Mouse (Mus musculus) kidney, adult 18-20 months (tissue): ENCODE data around the gene Lrrn4cl.
"Not testable (repeated sequence)": the region's sequence is repeated elsewhere in the genome, so short reads cannot be mapped to it uniquely, and the experiment has no call there.

Source experiments
- DNase-seq: peaks from one replicate; pipeline ENCODE4 v3.0.0; 2021

Lrrn4cl gene

DNA sequence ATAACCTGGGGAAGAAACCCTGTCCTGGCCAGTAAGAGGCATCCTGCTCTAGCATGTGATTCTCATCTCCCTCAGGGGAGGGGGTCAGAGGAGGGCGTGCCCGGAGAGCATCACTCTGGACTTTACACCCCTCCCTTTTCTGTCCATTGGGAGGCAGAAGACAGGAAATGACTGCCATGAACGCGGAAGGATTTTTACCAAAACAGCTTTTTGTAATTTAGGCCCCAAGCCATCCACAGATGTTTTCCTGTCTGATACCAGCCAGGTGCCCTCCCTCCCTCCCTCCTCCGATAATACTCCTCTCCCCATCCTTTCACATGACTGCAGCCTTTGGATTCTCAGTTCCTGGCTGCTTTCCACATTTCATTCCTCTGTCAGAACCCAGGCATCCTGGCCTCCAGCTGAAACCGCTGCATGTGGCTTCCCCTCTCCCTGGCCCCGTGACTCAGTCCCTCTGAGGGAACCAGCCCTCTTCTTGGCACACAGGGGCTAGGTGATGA, at the start of gene Lrrn4cl:
Gene Lrrn4cl (plus strand): TSS at position 367 of the 500 bp plus-strand sequence.
- DNase-seq, result no peak

DNA sequence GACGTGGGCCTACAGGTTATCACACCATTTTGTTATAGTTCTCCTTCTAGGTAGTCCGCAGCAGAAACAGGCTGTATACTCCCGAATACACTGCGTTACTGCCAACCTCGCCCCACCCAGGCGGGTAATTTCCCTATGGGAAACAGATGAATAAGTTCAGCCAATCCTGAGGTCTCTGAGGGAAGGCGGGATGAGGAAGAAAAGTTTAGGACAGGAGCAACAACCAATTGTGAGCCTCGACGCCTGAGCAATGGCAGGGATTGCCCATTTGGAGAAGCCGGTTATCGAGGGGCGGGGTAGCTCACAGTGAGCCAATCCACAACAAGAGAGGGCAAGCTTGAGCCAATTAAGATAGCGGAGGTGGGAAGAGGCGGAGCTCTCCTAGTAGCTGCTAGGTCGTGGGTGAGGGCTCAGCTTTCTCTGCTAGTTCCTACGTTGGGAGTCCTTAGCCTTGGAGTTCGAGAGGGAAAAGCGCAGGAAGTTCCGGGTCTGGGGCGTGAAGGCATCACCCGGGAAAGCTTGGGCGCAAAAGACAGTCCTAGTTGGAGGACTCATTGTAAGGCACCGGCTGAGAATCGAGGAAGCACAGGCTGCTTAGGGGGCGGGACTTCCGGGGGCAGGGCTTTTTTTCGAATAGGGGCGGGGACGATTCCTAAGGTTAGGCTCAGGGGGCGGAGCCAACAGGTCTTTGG, 48.3 kb upstream of the Lrrn4cl start, which contains the start of gene Zbtb3:
Gene Zbtb3 (plus strand): TSS at position 426 of the 692 bp plus-strand sequence.
- peak; percentile 93 for DNase-seq

DNA sequence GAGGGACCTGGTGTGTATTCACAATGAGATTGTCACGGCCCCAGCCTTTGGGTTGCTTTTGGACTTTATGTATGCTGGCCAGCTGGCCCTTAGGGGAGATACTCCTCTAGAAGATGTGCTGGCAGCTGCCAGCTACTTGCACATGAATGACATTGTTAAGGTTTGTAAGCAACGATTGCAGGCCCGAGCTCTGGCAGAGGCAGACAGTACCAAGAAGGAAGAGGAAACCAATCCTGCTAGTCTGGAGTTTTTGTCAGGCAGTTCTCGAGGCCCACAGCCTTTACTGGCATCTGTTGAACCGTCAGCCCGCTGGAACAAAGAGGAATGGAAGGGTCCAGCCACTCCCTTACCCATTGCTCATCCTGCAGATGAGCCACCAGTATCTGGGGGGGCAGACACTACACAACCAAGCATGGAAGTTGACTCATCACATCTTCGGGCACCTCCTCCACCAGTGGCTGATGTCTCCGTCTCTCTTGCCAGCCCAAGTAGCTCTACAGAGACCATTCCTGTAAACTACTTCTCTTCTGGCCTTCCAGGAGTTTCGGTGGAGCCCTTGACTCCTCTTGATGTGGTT, 47.3 kb upstream of the Lrrn4cl start:
- no peak for DNase-seq

DNA sequence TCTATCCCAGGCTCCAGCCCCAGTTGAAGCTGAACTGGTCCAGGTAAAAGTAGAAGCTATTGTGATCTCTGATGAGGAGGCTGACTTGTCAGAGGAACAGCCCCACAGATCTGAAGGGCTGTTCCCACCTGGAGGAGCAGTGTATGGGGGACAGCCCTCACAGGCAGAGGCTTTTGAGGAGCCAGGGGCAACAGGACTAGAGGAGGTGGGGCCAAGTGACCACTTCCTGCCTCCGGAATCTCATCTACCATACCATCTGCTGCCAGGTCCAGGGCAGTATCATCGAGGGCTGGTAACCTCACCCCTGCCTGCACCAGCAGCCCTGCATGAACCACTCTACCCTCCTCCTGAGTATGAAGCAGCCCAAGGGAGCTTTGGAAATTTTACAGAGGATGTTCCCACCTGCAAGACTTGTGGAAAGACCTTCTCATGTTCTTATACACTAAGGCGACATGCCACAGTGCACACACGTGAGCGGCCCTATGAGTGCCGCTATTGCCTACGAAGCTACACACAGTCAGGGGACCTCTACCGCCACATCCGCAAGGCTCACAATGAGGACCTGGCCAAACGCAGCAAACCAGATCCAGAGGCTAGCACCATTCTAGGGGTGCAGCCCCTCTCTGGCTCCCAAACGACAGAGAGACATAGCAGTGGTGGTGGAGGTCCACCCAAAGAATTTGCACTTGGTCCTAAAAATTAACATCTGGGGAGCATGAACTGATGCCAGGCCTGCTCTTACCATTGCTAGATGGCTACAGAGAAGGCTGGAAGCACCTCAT, 46.5 kb upstream of the Lrrn4cl start:
- no peak for DNase-seq

DNA sequence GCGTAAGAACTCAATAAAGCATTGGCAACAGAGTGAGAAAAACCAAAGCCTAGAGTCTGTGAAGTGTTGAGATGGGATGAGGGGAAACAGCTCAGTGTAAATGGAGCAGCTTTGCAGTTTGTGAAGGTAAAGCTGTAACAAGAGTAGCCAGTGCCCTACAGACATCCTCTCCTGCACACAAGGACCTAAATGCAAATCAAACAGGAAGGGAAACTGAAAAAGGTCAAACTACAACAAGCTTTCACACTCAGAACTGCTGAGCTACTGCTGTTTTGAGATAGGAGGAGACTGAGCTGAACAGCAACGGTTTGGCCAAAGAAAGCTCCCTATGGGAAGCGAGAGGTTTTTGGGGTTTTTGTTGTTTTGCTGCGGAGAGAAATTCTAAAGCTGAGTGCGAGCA, 43.8 kb upstream of the Lrrn4cl start:
- DNase-seq, result no peak

DNA sequence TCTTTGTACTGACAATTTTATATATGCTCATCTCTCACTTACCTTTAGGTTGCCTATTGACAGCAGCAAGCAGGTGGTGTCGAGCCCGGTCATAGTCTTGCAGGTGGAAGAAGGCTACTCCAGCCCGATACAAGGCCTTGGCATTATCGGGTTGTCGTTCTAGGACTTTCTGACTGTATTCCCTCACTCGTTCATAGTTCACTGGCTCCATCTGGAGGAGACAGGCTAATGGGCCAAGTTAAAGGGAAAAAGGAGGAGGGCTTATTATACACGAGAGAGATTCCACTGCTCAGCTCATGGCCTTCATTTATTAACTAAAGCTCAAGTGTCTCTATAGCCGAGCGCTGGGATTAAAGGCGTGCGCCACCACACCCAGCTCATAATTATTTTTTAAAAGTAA, 34.8 kb upstream of the Lrrn4cl start:
- DNase-seq, result no peak

DNA sequence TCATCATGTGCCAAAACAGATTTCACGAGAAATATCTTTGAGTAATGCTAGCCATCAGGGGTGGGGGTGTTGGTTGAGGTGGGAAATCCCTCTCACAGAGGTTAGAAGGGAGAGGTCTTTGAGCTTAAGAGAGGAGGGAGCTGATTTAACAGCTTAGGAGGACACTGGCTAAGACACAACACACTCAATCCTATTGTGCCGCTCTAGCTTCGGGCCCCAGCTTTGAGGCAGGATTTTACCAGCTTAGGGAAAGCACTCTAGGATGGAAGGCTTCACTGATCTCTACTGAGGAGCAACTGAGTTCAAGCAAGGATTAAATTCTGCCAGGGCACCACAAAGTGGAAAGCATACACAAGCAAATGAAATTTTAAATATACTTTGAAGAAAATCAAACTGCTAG, 33.6 kb upstream of the Lrrn4cl start:
- DNase-seq, result no peak

DNA sequence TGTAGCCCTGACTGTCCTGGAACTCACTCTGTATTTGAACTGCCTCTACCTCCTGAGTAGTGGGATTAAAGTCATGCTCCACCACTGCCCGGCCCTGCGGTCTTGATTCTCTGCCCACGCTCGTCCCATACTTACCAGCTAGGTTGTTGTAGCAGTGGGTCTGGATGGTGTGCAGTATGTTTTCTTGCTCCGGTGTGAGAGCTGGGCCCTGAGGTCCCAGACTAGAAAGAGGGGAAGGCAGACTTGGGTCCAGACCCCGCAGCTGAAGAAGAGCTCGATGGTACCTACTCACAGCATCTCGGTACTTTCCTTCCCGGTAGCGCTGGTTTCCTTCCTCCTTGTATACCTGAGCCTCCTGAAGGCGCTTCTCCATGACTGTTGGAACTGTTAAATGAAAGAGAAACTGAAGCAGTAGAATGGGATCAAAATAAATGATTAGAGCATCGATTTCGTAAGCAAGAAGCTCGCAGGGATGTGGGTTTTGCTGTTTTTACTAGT, 32.2 kb upstream of the Lrrn4cl start:
- DNase-seq, result no peak

DNA sequence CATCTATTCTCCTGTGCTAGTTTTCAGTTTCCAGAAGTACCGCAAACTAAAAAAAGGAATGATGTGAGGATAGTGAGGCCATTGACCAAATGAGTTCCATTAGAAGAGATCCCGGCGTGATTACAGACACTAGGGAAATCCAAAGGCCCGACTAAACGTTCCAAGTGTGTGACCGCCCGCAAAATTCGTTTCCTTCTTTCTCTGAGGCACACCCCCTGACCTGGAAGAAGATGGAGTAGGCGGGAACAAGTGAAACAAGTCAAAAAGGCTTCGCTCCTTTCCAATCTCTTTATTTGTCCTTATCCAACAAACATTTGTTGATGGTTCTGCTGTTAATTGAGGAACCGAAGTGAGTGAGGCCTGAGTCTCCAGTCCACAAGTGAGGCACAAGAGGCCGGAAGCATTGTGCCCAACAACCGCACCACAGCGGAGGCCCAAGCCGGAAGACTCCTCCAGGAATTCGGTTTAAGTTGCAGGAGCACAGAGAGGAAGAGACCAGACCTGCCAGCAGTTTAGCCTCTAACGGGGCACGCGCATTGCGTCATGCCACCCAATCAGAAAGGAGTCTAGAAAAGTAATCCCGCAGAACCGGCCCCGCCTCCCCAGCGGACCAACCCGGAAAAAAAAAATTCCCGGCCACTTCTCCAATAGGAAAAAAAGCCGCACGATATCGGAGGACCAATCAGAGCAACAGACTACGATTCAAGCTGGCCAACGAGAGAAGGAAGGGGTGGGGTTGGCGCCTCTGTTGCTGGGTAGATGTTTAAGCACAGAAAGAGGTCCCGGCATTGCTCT, 31.6 kb upstream of the Lrrn4cl start, which contains the start of gene Ttc9c:
Gene Ttc9c (minus strand): TSS at position 533 of the 795 bp plus-strand sequence.
- peak; percentile 95 for DNase-seq

DNA sequence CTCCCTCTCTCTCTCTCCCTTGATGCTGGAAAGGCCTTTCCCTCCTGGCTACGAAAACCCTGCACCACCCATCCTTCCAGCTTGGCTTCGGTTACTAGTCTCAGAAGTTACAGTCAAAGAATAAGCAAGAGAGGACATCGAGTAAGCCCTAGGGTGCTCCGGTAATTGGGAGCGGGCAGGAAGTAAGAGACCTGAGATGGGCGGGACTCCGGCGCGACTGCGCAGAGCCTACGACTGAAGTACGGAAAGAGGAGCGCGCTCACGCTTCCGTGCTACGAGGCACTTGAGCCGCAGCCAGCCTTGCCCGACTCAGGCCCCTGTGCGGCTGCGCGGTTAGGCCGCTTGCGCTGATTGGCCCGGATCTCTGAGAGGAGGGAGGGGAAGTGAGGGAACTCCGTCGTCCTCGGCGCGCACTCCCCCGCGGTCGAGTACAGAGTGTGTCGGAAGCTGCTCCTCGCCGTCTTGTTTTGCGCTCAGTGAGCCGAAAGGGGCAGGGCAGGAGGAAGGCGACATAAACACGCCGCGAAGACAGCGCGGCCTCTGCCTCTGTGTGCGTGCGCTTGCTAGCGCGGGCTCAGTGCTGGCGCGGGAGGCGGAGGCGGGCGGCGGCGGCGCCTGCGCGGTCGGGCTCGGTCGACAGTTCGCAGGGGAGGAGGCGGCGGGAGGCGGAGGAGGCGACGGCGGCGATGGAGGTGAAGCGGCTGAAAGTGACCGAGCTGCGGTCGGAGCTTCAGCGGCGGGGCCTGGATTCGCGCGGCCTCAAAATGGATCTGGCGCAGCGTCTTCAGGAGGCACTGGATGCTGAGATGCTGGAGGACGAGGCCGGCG, 30.8 kb upstream of the Lrrn4cl start, which contains the start of gene Hnrnpul2:
Gene Hnrnpul2 (plus strand): TSS at position 415 of the 828 bp plus-strand sequence.
- peak; percentile 97 for DNase-seq

DNA sequence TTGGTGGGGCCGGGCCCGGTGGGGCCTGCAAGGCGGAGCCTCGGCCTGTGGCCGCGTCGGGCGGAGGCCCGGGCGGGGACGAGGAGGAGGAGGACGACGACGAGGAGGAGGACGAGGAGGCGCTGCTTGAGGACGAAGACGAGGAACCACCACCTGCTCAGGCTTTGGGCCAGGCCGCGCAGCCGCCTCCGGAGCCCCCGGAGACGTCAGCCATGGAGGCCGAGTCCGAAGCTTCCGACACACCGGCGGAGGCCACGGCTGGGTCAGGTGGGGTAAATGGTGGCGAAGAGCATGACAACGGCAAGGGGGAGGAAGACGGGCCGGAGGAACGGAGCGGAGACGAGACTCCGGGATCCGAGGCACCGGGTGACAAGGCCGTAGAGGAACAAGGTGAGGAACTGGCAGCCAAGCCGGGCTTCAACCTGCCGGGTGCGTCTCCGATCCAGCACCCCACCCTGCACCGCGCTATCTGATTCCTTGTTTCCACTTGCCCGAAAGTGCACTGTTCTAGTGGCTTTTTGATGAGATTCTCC, 30.1 kb upstream of the Lrrn4cl start:
- DNase-seq, result no peak

DNA sequence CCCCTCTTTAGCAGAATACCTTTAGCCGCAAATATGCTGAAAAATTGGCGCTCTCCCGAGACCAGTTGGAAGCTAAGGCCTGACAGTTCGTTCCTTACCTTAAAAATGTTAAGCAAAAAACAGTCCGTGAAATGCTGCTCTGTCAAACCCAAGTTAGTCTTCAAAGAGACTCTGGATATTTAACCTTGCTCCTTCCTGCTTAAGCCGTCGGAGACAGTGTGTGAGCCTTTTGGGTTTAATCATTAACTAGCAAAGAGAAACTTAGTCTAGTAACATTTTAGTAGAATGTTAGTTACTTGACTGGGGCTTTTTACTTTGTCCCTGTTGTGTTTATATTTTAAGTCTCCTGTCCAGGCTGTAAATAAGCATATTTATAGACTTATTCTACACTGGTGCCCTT, 29.4 kb upstream of the Lrrn4cl start:
- peak; percentile 44 for DNase-seq

DNA sequence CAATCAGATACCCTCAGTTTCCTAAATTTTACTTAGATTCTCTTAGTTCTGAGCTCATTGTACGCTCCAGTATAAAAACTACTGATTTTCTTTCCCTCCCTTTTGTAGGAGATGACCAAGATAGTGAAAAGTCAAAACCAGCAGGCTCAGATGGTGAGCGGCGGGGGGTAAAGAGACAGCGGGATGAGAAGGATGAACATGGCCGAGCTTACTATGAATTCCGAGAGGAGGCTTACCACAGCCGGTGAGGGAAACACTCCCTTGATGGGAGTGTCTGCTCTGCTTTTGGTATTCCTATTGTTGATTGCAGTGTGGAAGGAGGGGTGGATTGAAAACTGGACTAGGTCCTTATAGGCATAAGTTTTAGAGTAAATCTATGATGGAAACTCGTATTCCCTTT, 27.9 kb upstream of the Lrrn4cl start:
- no peak for DNase-seq

DNA sequence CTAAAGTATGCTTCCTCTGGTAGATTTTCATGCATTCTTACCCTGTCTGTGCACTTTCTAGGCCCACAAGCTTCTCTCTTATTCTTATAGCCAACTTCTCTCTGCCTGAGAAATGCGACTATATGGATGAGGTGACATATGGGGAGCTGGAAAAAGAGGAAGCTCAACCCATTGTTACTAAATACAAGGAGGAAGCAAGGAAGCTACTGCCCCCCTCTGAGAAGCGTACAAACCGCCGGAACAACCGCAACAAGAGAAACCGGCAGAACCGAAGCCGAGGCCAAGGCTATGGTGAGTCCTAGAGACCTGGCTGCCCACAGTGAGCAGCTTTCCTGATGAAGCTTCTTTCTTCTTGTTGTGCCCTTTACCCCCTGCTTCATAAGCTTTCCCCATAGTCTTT, 20.9 kb upstream of the Lrrn4cl start, which contains the start of gene AC129217.1:
Gene AC129217.1 (plus strand): TSS at position 114 of the 400 bp plus-strand sequence.
- DNase-seq, result no peak

DNA sequence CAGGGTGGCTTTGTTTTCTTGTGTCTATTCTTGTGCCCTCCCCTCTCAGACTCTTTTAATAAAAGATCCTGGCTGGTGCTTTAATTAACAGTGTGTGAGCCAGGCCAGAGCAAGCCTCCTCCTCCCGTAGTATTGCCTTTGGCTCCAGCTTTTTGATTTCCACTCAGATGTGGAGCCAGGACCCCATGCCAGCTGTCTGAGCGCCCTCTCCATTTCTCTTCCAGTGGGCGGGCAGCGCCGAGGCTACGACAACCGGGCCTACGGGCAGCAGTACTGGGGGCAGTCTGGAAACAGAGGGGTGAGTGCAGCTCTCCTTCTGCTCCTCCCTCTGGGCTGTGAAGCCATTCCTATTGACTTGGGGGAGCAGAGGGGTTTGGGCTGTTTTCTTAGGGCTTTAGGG, 19.9 kb upstream of the Lrrn4cl start:
- DNase-seq, result no peak

DNA sequence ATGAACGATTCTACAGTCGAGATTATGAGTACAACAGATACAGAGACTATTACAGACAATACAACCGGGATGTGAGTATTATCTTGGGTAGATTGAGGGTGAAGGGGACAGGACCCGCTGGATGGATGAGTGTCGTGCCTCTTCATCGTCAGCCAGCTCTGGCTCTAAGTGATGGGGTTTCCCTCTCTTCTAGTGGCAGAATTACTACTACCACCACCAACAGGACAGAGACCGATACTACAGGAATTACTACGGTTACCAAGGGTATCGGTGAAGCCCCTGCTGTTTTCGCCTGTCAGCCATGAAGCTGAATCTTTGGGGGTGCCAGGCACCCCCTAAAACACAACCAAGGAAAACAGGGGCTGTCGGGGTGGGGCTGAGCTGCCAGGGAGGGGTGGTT, 19.3 kb upstream of the Lrrn4cl start:
- DNase-seq, result no peak

DNA sequence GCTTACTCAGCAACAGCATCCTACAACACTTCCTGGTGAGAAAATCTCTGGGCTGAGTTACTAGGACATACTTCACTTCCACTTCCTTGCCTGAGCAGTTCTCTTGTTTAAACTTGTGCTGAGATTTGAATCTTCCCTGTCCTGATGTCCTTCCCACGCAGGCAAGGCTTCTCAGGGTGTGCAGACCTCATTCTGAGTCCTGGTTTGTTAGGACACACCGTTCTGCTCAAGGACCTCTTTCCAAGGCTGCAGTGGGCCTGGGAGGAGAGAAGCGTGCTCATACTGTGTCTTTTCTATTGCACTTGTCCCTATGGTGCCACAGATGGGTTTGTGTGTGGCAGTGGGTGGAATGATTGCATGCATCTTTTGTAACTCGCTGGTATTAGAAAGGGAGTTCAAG, 17.6 kb upstream of the Lrrn4cl start:
- no peak for DNase-seq

DNA sequence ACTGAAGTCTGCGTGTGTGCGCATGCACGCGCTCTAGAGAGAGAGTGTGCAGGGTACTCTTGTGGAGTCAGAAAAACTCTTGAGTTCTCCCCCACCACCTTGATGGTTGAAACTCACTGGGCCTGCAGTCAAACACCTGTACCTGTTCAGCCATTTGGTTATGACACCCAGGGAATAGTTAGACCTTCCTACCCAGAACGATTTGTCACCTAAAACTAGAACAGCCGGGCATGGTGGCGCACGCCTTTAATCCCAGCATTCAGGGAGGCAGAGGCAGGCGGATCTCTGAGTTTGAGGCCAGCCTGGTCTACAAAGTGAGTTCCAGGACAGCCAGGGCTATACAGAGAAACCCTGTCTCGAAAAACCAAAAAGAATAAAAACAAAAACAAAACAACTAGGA, 14.2 kb upstream of the Lrrn4cl start:
- not testable (repeated sequence) for DNase-seq

DNA sequence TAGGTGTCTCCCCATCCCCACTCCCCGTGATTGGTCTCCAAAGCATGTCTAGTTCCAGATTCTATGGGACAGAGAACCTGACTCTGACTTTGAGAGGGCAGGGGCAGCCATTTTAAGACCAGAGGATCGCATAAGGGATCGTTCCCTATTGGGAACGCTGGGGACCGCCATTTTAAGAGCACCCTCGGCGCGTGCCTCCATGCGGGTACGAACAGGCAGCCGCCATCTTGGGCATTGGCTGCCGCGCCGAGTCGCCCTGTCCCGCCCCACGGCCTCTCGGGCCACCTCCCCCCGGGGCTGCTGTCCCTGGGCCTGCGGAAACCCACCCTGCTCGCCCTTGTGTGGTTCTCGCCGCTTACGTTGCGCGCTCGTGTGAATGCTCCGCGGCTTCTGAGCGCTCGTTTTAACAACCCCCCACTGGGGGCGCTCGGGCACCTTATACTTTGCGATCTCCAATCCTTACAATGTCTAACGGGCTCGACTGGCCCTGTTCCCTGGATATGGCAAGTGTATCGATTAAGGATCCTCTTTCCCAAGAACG, 13.2 kb upstream of the Lrrn4cl start, which contains the start of gene Bscl2:
Gene Bscl2 (plus strand): TSS at position 217 of the 541 bp plus-strand sequence.
- peak; percentile 91 for DNase-seq

DNA sequence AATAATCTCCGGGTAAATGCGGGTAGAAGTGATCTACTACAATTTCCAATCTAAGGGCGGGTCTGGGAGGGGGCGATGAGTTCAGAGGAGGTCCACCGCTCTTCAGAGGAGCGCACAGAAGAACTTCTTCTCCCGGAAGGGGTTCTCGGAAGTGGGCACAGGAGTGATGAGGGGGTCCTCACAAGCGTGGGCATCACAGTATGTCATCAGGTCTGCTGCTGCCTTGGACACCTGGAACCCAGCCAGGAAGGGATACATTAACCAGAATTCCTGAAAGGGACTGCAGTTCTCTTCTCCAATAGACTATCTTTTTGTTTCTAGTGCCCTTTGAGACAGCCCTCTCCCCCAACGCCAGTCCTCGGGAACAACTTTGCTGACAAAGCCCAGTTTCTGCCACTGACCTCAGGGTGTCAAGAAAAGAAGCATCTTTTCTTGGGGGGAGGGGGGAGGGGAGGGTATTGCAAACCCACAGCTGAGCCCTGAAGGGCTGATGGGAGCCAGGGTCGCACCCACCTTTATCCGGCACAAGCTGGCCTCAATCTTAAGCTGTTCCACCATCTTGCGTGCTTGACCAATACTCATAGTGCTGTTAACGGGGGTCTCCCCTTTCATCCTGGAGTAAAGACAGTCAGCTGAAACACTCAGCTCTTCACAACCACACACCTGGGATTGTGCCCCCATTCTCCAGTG, 12.4 kb upstream of the Lrrn4cl start:
- DNase-seq, result peak; percentile 67
